Mouse (Mus musculus): ENCODE results near the gene Plcb4.

Plcb4 gene

GRCm38 (mm10) chr2:135658486-135659390, at the start of gene Plcb4:
Gene Plcb4, plus strand, starts transcription at chr2:135659011.
- peak; percentile 84 for DNase-seq (ENCODE audit: low spot score)

DNA sequence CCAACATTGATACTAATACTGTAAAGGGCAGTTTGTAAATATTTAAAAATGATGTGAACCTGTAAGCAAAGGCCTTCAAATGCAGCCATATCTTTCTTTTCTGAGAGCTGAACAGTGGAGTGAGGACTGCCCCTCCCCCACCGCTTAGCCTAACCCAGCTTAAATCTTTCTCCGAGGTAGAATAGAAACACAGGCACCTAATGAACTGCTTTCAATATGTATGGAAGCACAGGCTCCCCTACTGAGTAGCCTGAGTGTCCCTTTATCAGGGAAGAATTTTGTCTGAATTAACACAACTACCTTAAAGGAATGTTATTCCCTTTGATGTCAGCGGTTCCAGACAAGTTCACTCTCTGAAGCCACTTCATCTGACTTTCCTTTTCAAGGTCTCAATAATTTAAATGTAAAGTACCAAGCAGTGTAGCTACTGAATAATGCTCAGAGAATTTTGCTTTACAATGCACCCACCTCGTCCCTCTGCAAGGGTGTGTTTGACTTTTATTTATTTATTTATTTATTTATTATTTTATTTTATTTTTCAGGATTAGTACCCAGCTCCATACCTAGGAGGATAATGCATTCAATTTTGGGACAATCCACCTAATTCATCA, 44.1 kb upstream of the Plcb4 start:
- no peak for DNase-seq (ENCODE audit: low spot score)

DNA sequence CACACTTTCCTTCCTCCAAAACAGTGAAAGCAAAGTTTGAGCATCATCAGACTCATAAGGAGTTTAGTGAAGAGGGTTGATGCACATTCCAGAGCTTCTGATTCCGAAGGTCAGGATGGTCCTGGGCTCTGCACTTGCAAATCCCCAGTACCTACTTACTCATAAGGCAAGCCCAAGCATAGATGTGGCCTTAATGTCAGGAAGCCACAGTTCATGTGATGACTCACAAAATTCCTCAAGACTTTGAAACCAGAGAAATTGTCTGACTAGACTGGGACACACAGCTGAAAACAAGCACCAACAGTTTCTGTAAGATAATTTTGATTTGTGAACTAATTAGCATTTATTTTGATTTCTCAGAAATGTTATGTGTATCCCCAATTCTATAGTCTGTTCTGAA, 42.7 kb upstream of the Plcb4 start:
- DNase-seq (ENCODE audit: low spot score) = no peak

GRCm38 (mm10) chr2:135618551-135618950, 40.3 kb upstream of the Plcb4 start:
- DNase-seq (ENCODE audit: low spot score) = no peak

- DNase-seq (ENCODE audit: low spot score) = peak; percentile 60
Measured at GRCm38 (mm10) chr2:135619956-135620355, 38.9 kb upstream of the Plcb4 start.

DNA sequence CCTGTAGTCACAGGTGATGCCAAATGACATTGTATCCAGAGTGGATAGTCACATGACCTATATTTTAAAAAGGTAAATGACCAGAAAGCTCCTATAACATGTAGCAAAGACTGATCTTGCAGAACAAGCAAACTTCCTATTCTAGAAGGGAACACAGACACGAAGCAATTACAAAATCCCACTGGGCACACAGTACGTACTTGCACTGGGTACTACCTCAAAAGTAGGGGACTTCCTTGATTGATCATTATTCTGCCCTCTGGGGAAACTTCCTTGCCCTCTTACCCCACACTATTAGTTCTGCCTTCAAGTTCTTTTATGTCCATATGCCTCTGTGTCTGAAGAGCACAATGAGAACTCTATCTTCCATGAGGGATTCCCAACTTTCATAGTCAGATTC, 31.0 kb upstream of the Plcb4 start:
- DNase-seq (ENCODE audit: low spot score) = no peak

GRCm38 (mm10) chr2:135637227-135637626, 21.6 kb upstream of the Plcb4 start:
- DNase-seq (ENCODE audit: low spot score) = no peak

DNA sequence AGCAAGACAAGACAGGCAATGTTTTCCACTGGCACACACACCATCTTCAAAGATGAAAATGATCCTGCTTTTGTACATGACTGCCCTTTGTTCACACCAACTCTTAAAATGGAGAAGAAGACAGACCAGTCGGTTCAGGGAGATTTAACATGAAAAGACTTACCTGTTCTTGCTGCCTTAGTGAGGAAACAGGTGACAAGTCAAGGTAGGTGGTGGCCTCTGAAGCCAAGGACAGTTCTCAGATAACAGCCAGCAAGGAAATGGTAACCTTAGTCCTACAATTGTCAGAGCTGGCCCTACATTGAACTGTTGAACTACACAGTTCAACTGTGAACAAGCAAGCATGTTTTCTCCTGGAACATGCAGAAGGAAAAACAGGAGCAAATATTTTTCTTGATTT, 17.8 kb upstream of the Plcb4 start:
- no peak for DNase-seq (ENCODE audit: low spot score)

GRCm38 (mm10) chr2:135641636-135642035, 17.2 kb upstream of the Plcb4 start:
- DNase-seq (ENCODE audit: low spot score) = no peak

DNA sequence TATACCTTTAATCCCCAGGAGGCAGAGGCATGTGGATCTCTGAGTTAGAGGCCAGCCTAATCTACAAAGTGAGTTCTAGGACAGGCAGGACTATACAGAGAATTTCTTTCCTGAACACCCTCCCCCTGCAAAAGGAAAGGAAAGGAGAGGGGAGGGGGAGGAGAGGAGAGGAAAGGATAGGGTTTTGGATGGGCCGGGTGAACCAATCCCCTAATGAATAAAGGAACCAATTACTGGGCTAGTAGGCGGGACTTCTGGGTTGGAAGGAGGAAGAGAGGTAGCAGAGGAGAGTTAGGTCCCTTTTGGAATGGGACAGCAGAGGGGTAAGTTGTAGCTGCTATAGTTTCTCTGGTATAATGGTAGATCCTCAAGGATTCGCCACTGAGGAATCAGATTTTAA, 12.6 kb upstream of the Plcb4 start:
- DNase-seq (ENCODE audit: low spot score) = no peak

DNA sequence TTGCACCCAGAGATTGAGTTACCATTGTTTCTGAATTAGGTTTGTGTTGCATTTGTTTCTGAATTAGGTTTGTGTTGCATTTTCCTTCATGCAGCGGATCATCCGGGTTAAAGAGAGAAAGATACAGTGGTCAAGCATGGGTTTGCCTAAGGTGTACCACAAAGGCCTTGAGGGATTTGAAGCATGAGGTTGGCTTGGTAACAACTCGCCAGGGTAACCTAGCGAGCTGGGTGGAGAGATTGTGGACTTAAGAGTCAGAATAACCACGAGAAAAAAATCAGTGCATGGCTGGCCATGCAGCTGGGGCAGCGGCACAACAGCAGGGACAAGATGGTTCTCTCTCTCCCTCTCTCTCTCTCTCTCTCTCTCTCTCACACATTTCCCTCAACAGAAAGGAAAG, 12.2 kb upstream of the Plcb4 start:
- DNase-seq (ENCODE audit: low spot score) = no peak

GRCm38 (mm10) chr2:135647985-135648384, 10.8 kb upstream of the Plcb4 start:
- DNase-seq (ENCODE audit: low spot score) = no peak

DNA sequence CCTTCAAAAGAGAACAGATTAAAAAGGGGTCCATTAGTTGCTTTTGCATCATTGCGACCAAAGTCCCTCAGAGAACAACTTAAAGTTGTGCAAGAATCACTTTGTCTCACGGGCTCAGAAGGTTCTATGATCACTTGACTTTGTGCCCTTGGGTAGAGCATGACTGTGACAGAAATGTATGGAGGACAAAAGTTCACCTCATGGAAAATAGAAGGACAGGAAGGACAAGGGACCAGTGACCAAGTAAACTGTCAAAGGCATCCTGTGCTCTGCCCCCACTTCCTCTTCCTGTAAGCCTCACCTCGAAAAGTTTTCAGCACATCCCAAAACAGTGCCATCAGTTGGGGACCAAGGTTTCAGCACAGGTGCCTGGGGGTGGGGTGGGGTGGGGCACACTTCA, 7.9 kb upstream of the Plcb4 start:
- no peak for DNase-seq (ENCODE audit: low spot score)

GRCm38 (mm10) chr2:135652040-135652439, 6.8 kb upstream of the Plcb4 start:
- DNase-seq (ENCODE audit: low spot score) = no peak

DNA sequence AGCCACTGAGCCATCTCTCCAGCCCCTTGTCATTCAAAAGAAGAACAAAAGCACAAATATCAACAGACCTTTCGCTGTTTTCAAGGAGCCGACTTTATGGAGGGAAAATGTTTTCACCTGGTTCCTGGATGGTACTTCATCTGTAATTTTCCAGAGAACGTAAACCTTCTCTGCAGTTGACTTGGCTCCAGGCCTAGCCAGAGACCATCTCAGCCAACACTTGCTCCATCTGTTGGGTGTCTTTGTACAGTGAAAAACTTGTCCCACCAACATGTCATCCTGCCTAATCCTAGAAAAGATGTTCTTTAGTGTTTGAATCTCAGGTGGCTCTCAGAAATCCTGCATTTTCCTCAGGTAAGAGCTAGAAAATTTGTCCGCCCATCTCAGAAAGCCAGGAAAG, 6.4 kb upstream of the Plcb4 start:
- DNase-seq (ENCODE audit: low spot score) = no peak

GRCm38 (mm10) chr2:135655948-135656347, 2.9 kb upstream of the Plcb4 start:
- no peak for DNase-seq (ENCODE audit: low spot score)

GRCm38 (mm10) chr2:135656586-135656985, 2.2 kb upstream of the Plcb4 start:
- DNase-seq (ENCODE audit: low spot score) = no peak

DNA sequence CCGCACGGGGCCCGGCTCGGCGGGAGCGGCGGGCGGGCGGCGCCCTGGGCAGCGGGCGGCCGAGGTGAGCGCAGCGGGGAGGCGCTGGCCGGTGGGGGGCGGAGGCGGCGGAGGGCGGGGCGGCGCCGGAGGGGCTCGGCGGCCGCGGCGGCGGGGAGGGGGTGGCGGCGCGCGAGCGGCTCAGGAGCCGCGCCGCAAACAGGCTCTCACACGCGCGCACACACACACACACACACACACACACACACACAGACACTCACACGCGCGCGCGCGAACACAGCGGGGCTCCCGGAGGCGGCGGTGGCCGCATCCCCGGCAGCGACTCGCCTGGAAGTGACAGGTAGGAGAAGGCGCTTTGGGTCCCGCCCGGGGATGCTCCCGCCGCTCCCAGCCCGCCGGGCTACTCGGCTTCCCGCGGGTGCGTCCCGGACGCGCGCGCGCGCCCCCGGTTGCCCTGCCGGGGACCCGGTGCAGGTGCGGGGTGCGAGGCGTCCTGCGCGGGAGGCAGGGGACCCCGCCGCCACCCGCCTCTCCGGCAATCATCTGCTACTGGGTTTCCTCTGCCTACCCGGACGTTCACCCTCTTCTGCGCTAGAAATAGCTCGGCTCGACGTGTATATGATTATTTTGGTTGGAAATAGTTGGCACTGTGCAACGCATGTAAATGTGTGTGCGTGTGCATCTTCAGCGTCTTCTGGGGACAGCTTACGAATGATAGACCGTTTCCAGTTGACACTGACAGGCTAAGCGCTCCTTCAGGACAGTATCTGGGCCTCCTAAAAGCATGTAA, 775 bp downstream of the Plcb4 start:
- DNase-seq (ENCODE audit: low spot score) = peak; percentile 61

GRCm38 (mm10) chr2:135660816-135661215, 2.0 kb downstream of the Plcb4 start:
- no peak for DNase-seq (ENCODE audit: low spot score)

DNA sequence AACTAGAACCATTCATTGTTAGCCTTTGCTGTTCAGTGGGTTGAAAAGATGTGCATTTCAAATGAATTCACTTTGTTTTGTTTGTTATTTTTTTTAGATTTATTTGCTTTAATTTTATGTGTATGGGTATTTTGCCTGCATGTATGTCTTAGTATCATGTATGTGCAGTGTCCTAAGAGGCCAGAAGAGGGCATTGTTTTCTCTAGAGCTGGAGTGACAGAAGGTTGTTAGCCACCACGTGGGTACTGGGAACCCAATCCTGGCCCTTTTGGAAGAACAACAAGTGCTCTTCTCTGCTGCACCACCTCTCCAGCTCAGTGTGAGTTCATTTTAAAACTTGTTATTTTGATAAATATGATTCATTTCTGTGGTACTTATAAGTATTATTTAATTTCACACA, 5.0 kb downstream of the Plcb4 start:
- DNase-seq (ENCODE audit: low spot score) = no peak

DNA sequence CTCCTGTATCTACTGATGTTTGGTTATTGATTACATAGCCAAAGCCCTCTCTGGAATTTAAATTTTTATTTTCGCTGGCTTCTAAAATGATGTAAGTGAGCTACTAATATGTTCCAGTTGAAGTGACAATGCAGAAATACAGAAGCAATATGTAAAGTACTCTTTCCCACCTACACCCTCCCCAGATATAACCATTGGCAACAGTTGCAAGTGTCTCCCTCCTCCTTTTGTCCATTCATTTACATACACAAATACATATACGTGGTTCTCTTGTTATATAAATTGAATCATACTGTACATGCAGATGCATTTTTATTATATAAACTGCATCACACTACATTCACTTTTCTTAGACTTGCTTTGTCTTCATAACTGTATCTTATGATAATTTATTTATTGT, 8.7 kb downstream of the Plcb4 start:
- no peak for DNase-seq (ENCODE audit: low spot score)

DNA sequence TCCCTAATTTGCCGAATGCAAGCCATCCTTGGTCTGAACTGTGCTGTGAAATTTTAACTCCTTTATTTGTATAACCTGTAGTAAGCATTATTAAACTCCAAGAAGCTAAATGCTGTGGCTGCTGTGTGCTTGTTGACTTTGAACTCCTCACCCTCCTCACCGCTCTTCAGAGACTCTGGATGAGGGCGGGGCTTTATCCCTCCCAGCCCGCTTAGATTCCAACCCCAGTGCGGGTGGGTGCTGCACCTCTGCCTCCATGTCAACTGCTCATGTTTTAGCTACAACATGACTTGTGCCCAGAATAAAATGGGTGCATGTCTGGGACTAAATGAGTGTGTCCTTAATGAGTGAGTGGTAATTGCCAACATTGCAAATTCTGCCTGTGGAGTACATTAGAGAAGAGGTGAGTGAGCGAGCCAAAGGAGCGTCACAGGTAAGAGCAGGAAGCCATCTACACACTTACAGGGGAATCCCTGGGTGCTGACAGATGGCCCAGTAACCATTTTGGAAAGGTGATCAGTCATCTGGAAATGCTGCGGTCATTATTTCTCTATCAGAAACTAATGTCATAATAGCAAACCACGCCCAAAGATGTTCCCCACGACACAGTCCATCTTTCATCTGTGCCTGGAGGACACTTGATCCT, 13.8 kb downstream of the Plcb4 start:
- no peak for DNase-seq (ENCODE audit: low spot score)

Data from MN1 (cell line).